Mouse (Mus musculus) right cerebral cortex, postnatal 4 days (tissue): ENCODE measurements at regions not wholly inside any gene's neighbourhood (a gene's known extent, or its start where the extent isn't known, plus 50 kb on each side); places are given as distances from the start of the nearest gene placed in this dataset.
A peak's percentile ranks its signal among the peaks of the same experiment; 100 is the strongest.

ENCODE experiments used
- DNase-seq: peaks from one replicate; pipeline ENCODE4 v3.0.0-alpha.2; 2022

DNA sequence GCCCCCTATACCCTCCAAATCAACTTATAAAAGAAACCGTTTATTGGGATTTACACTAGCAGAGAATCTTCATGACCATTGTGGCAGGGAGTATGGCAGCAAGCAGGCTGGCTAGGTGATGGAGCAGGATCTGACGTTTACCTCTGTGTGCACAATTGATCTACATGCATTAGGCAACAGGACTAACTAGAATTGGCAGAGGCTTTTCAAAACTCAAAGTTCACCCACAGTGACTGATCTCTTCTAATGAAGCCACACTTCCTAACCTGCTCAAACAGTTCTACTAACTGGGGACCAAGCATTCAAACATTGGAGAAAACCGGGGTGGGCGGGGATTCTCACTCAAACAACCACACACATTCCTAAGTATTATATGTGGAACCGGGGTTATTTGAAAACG, 1382.9 kb upstream of the Tenm2 start:
- no peak for DNase-seq

DNA sequence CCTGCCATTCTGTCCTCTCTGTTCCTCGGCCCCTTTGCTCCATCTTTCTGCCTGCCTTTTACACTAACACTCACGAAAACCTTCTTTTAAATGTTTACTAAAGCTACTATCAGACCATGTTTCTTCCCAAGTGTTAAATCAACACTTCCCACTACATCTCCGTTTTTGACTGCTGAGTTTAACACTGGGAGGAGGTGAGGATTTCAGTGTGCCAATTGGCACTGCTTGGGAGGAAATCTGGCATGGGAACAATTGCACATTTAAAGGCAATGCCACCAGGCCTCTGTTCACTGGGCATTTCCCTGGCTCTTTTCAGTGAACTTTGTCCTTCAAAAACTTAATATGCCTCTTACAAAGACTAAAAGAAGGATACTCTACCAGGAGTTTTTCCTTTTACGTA, 1365.2 kb upstream of the Tenm2 start:
- no peak for DNase-seq

DNA sequence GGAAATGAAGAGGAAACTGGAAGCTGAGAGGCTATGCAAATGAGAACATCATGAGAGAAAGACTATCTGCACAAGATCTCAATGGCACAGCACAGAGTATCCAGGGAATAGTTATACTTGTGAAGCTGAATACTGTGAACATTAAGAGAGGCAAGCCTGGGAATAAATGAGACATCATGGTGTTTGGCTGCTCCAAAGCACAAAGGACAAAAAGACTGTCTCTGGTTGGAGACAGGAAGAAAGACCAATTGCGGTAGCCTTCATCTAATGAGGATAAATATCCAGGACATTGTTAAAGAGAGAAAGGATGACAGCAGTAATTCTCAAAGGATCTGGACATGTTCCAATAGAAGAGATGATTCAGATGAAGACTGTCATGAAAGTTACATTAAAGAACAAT, 1332.8 kb upstream of the Tenm2 start:
- no peak for DNase-seq

DNA sequence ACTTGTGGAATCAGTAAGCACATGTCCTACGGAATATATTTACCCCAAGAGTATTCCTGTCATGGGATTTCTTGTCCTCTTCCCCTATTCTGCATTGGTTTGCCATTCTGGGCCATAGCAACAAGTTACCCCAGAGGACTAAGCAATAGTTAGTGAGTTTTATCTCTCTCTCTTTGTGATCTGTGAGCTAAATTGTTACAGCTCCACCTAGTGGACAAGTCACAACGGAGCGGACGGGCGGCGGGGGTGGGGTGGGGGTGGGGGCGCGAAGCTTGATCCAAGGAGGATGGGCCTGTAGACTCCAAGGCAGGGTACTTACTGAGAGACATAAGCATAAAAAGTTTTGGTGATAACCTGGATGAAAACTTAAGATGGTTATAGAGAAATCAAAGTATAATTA, 1308.1 kb upstream of the Tenm2 start:
- DNase-seq, result peak; percentile 3

DNA sequence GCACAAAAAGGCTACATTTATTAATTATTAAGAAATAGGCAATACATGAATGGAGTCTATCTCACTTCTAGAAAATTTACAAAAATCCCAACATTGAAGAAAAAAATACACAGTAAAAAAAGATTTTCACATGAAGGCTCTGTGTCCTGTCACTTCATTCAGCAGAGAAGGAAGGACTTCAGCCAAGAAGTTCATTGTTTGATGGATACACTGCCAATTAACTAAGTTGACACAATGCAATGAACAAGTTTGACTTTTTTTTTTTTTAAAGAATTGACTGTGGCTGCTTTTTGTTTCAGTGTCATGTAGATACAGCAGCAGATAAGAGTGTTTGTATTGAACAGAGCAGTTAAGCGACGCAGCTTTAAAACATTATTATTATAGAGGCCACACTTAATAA, 1304.3 kb upstream of the Tenm2 start:
- no peak for DNase-seq

DNA sequence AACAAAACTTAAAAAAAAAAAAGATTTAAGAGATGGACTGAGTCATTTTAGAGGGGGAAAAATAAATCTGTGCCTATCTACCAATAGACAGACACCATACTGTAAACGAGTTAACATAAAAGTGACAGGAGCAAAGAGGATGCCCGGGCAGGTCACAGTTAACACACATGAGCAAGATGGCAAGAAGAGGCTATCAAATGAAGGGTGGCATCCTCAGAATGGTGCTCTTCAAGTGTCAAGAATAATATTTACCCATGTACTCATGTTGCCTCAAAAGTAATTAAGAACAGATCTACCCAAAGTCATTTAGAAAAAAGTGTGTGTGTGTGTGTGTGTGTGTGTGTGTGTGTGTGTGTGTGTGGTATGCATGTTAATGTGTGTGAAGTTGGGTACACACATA, 1296.5 kb upstream of the Tenm2 start:
- DNase-seq, result no peak

DNA sequence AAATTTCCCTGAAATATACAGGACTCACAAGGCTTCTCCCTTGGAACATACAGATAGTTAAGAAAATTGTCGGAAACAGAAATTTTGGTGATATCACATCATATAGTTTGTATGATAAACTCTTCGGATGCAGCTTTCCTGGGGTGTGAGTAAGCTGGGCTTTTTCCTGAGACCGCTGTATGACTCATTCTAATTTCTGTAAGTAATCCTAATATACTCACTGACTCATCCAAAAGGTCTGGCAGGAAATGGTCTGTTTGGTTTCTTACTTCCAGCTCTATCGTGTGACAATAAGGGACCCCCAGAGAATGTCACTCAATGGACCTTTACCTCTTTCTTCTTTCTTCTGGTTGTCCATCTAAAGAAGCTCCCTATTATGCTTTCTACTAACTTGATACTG, 1273.9 kb upstream of the Tenm2 start:
- DNase-seq, result no peak

DNA sequence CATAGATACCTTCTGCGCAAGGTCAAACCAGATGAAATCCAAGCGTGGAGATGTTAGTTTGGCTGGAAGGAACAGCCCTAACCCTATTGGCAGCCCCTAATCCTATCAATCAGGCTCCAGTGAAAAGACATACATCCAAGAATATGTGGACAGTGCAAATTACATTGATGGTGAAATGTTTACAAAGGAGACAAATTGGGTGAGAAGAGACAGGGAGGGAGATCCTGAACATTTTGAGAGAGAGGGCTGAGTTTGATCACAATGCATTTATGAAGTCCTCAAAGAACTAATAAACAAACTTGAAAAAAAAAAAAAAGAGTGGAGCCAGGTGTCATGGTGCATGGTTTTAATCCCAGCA, 1228.5 kb upstream of the Tenm2 start:
- DNase-seq, result no peak

- DNase-seq, result no peak
These were observed 1227.9 kb upstream of the Tenm2 start for GRCm38 (mm10) chr11:38463568-38464238.

GRCm38 (mm10) chr11:38443291-38443690, 1207.5 kb upstream of the Tenm2 start:
- DNase-seq, result no peak

DNA sequence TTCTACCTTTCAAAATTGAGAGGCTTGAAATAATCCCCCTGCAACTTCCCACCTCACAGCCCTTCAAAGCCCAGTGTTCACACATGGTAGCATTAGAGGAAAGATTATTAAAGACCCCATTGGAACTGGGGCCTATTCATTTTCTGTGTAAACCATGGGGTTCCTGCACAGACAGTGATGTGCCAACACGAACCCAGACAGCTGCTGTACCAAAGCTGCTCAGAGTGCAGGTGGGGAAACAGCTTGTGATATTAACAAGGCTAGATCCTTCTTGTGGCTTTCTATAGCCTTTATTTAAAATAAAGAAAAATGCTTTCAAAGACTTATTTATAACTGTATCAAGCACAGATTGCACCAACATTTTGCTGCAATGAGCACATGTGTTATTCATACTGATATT, 1174.5 kb upstream of the Tenm2 start:
- no peak for DNase-seq

- DNase-seq, result no peak
These were observed 1162.0 kb upstream of the Tenm2 start for GRCm38 (mm10) chr11:38397771-38398170.

DNA sequence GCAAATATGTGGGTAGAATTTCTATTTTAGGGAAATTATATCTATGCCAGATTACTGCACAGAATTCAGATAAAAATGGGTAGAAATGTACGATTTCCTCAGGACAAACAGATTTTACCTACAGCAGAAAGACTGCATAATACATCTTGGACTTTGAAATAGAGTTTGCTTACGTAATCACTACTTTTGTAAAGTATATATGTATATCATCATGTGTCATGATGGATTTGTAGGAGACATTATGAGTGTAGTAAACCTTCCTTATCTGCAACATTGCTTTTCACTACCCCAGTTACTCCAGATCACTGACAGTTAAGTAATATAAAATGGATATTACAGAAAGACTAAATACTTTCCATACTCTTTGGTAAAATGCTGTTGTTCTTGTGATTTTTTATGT, 1151.2 kb upstream of the Tenm2 start:
- DNase-seq, result no peak

GRCm38 (mm10) chr11:38346442-38346841, 1110.7 kb upstream of the Tenm2 start:
- no peak for DNase-seq

GRCm38 (mm10) chr11:38335411-38335810, 1099.6 kb upstream of the Tenm2 start:
- no peak for DNase-seq

DNA sequence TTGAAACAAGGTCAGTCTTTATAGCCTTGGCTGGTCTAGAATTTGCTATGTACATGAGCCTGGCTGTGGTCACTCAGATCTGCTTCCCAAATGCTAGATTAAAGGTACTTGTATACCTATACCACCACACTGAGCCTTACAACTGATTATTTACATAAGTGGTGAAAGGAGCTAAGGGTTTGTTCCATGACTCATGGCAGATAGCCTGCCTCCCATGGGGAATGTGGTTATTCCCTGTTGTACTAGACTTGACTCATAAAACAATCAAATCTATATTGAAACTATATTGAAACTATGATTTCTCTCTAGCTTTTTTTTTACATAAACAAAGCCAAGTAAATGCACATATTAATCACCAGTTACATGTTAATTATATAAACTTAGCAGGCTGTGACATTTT, 1061.9 kb upstream of the Tenm2 start:
- no peak for DNase-seq

- no peak for DNase-seq
These were observed 1055.5 kb upstream of the Tenm2 start for GRCm38 (mm10) chr11:38291289-38291688.

- no peak for DNase-seq
These were observed 1045.2 kb upstream of the Tenm2 start for GRCm38 (mm10) chr11:38280961-38281360.
